17 mouse cellular contexts compared by ENCODE assay signal in the genomic region with DNA sequence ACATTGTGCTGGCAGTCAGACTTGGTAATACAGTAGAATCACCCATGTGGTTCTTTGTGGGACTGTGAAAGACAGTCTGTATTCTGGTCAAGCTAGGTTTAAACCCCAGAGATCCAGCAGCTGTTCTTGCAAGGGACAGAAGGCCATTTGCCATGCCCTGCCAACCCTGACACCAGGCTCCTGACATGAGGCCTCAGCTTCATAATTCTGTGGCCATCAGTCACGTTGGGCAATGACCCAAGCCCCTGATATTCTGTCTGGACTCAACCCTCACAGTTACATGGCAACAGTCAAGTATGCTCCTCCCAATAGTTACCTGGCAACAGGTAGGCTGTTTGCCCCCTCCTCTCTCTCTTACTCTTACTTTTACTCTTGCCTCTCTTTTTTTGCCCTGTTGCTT.
"Had no signal": no experiment of that assay in that cellular context is flagged by ENCODE, and none has a peak within 500 bp of the region (broad histone marks: within the 10 kb centered on the region; RNA-seq: fewer than 3 reads in every experiment).

No protein-coding gene starts in this region.

- H3K4me1 ChIP-seq: limb, embryonic 12.5 days; limb, embryonic 15.5 days; midbrain, embryonic 12.5 days; midbrain, embryonic 15.5 days; neural tube, embryonic 13.5 days; stomach, embryonic 15.5 days had no signal

- H3K9me3 ChIP-seq: limb, embryonic 12.5 days; limb, embryonic 15.5 days; midbrain, embryonic 12.5 days; midbrain, embryonic 15.5 days; neural tube, embryonic 13.5 days; stomach, embryonic 15.5 days had no signal

- H3K36me3 ChIP-seq: limb, embryonic 12.5 days; limb, embryonic 15.5 days; midbrain, embryonic 12.5 days; midbrain, embryonic 15.5 days; neural tube, embryonic 13.5 days; stomach, embryonic 15.5 days had no signal

- H3K9ac ChIP-seq: limb, embryonic 12.5 days; limb, embryonic 15.5 days; liver, embryonic 14.5 days; liver, postnatal 0 days; lung, embryonic 14.5 days; midbrain, embryonic 12.5 days; midbrain, embryonic 15.5 days; neural tube, embryonic 13.5 days; stomach, embryonic 15.5 days had no signal

- H3K4me2 ChIP-seq: limb, embryonic 12.5 days; limb, embryonic 15.5 days; liver, embryonic 11.5 days; lung, embryonic 14.5 days; midbrain, embryonic 12.5 days; midbrain, embryonic 15.5 days; neural tube, embryonic 13.5 days; stomach, embryonic 15.5 days had no signal

- H3K4me3 ChIP-seq: limb, embryonic 12.5 days; limb, embryonic 15.5 days; midbrain, embryonic 12.5 days; midbrain, embryonic 15.5 days; neural tube, embryonic 13.5 days; stomach, embryonic 15.5 days had no signal

- H3K27me3 ChIP-seq: limb, embryonic 12.5 days; limb, embryonic 15.5 days; midbrain, embryonic 12.5 days; midbrain, embryonic 15.5 days; neural tube, embryonic 13.5 days; stomach, embryonic 15.5 days had no signal

- H3K27ac ChIP-seq: limb, embryonic 12.5 days; limb, embryonic 15.5 days; liver, embryonic 14.5 days; macrophage; midbrain, embryonic 12.5 days; midbrain, embryonic 15.5 days; neural tube, embryonic 13.5 days; stomach, embryonic 15.5 days had no signal

- DNase-seq: kidney, postnatal 4 days; liver, postnatal 0 days; lung, embryonic 14.5 days; retina, postnatal 1 day; right cerebral cortex, postnatal 25 days; spleen, adult 18-20 months; thymus, postnatal 25 days had no signal

- ATAC-seq: liver, postnatal 0 days; lung, postnatal 0 days; midbrain, embryonic 15.5 days had no signal
